Mouse (Mus musculus) cerebellum, adult 11 months (tissue): Measurements from ENCODE around the gene Fkbp14.

Experiments
- DNase-seq: peaks from one replicate; pipeline ENCODE4 v3.0.0; 2022

Fkbp14 gene

DNA sequence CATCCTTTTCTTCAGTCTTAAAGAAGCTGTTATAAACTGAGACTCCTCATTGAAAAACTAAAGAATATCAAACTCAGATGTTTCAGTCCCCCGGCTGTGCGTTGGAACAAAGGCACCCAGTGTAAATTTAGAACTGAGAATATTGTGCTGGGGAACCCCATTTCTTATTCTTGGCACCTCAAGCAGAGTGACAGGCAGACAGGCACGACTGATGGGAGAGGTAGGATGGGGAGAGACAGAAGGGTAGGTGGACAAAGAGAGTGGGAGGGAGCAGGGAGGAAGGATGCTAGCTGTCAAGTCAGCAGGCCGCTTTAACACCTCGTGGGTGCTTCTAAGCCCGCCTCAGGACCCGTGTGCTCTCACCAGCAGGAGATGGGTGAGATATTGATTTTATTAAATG lies 54.3 kb downstream of the Fkbp14 start:
- DNase-seq: no peak

DNA sequence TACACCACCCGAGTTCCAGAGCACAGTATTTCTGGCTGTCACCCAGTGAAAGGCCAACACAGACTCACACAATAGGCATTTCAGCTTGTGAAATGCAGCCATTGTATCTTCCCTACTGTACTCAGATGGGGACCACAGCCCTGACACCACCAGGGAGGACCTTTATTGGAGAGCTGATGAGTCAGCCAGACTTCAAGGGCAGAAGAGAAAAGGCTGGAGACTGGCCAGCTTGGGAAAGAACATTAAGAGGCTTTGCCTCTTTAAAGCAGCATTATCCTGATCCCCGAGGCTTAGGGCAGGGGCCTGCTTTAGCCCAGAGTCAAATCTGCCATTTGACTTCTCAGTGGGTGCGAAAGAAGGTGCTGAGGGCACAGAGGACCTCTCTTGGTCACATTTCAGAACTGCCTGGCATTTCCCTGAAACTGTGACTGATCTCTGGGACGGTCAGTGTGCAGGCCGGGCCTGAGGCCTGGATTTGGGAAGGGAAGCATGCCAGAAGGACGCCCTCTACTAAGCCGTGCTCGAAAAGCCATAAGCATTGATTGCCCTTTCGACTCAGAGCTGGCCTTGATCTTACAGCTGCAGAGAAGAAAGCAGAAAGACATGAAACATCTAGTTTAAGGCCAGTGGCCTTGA lies 56.7 kb downstream of the Fkbp14 start:
- DNase-seq: no peak

DNA sequence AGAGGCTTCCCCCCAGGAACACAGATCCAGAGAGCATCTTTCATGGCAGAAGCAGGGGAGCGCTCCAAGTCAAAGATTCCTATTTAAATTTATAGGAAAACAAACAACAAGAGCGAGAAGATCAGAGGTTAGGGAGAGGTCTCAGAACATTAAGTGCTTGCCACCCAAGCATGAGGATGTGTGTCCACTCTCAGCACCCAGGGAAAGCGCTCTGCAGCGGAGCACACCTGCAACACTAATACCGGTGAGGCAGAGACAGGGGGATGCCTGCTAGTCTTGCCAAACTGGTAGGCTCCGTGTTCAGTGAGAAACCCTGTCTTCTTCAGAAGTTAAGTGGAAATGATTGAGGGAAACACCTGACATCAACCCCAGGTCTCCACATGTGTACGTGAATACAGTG lies 57.7 kb downstream of the Fkbp14 start:
- DNase-seq: no peak

DNA sequence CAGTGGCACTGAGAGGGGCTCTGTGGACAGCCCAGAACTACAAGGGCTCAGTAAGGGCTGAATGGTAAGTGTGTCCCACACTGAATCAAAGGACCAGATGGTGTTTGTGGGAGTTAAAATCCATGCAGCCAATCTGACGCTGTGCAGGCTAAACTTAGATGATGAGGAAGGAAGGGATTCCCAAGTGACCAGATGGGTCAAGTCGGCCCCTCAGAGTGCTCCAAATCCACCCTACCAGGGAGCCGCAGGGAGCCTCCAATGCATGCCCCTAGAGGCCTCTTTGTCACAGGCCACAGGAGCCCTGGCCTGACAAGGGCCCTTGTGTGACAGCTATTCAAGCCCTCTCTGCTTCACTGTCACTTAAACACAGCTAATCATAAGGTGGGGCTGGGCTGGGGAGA lies 58.3 kb downstream of the Fkbp14 start:
- peak; percentile 60 for DNase-seq

DNA sequence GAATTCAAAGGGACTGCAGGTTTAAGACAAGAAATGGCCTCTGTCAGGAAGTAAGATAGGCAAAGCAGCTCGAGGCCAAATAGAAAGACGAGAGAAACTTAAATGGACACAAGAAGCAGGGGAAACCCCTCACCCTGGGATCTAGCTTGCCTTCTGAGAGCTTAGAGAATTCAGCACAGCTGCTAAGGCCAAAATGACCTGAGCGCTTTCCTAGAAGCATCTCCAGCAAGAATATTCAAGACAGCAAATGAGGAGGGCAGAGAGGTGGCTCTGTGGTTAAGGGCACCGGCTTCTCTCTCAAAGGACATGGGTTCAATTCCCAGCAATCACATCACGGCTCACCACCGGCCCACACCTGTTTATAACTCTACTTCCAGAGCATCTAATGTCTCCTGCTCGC lies 60.1 kb downstream of the Fkbp14 start:
- no peak for DNase-seq

DNA sequence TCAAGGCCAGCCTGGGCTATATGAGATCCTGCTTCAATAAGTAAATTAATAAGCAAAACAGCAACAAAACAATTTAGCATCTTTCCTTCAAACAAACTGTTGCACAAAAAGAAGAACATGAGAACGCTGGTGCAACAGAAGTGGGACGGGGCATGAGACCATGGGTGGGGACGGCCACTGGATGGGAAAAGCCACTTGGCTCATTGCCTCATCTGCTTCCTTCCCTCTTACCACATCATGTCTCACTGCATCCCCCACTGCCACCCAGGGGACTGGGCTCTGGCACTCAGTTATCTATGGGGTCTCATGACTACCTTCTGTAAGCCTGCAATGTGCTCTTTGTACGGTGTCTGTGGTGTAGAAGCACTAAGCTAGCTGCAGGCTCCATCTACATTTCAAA lies 61.6 kb downstream of the Fkbp14 start:
- no peak for DNase-seq

DNA sequence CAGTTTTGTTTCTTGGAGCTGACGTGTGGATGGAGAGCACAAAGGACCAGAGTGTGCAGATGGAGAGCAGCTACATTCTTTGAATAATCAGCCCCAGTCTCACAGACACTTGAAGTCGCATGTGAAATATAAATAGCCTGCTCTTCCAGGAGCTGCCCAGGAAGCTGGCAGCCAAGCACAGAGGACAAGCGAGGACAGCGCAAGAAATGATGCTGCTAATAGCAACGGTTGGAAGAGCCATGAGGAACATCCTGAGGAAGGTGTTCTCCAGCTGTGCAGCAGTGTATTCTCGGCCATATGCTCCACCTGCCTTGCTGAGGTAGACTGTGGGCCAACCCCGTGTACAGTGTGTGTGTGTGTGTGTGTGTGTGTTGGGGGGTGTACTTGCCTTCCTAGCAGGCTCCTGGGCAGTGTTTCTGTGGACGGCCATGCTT lies 66.0 kb downstream of the Fkbp14 start:
- DNase-seq: peak; percentile 46

DNA sequence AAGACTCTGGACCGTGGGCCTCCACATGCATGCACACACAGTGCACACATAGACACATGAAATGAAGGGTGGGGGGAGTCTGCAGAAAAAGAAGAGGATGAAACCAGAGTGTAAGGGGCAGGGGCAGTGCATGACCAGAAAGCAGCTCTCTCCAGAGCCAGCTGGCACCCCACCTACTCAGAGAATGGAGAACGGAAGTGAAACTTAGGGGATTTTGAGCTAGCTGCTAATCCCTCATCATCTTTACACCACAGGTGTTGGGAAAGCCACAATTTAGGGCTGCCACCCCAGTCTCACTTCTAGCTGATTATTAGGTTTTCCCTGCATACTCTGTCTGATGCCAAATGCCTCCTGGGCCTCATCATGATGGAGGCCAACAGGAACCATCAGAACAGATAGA lies 66.9 kb downstream of the Fkbp14 start:
- DNase-seq: no peak

DNA sequence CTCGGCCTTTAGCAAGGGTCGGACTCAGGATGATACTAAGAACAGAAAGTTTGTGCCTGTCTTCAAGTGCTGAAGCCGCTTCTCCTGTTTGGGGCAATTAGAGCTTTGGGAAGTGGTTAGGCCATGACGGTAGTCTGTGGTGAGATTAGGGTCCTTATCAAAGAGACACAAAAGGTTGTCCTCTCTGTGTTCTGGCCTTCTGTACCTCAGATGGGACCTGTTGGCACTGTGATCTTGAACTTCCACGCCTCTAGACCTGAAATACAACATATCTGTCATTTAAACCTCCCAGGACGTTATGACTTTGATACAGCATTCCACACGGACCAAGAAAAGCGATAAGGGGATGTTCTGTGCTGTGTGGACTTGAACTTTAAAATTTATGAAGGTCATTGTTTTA lies 68.4 kb downstream of the Fkbp14 start:
- no peak for DNase-seq
